Mouse (Mus musculus): ENCODE data around the gene Bahcc1.

GRCm38 (mm10) chr11:120314721-120315415, 82.1 kb downstream of the Bahcc1 start:
- no peak for TF ChIP-seq CTCF (IDR thresholded peaks at IDR 0.05; ENCODE audit: borderline replicate concordance, extremely low read depth, insufficient read depth, insufficient read length)
- TF ChIP-seq POLR2A (IDR thresholded peaks at IDR 0.05; ENCODE audit: borderline replicate concordance, extremely low read depth, insufficient read depth, insufficient read length, poor library complexity, severe bottlenecking), result no peak
